Comparison of ENCODE assay signal across 8 mouse cellular contexts in the genomic region with DNA sequence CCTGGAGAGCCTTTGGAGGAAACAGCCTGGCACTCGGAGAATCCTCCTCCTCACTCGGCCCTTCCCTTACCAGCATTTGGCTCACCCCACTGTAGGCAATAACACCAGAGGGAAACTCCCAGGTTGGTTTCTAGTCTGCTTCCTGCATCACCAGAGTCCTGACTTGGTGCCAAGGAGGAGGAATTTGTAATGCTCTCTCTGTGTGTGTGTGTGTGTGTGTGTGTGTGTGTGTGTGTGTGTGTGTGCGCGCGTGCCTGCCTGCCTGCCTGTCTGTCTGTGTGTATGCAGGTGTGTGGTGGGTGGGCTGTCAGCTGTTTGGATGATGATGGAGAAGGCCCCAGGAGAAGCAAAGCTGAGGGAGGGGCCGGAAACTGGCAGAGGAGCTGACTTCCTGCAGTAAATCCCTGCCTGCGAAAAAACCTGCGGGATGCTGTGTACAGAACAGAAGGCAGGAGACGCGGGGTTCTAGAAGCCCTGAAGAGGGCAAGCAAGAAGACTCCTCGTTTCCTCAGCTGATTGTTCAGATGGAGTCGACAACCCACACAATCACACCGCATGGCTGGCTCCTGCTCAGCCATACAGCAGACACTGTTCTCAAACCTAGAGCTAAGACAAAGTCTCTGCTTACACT.
DNase-seq lines count a peak whose midpoint lies in the region; ATAC-seq and TF ChIP-seq lines count a peak whose summit lies in the region.

No protein-coding gene starts in this region.

- intact Hi-C loops in left cerebral cortex, postnatal 36 days (cut with DNase I): loop anchor here (5.0 to 10.0 kb wide), 2 partner anchors 91 to 443 kb away; a partner anchor contains a TSS

- peak overlapping the region; percentile 65; the same call in 1 of the 2 replicates for H3K27ac ChIP-seq in hindbrain, postnatal 0 days
- H3K27ac ChIP-seq in hindbrain, embryonic 10.5 days: no peak overlapping the region

- H3K9ac ChIP-seq in hindbrain, postnatal 0 days (replicated peaks; ENCODE audit: low read length): no peak overlapping the region

- no peak for TF ChIP-seq POLR2A in brain, embryonic 14.5 days (IDR thresholded peaks at IDR 0.05; ENCODE audit: borderline replicate concordance, extremely low read depth, insufficient read depth, insufficient read length, poor library complexity, severe bottlenecking)

- no peaks in the 10 kb centered on the region for H3K9me3 ChIP-seq in hindbrain, postnatal 0 days (ENCODE audit: low read length)
- H3K9me3 ChIP-seq in hindbrain, embryonic 10.5 days: no peaks in the 10 kb centered on the region

- peak; percentile 69 for ATAC-seq in hindbrain, postnatal 0 days

- H3K4me3 ChIP-seq in hindbrain, postnatal 0 days (ENCODE audit: low read length): no peak overlapping the region
- H3K4me3 ChIP-seq in hindbrain, embryonic 10.5 days: no peak overlapping the region

- H3K27me3 ChIP-seq in hindbrain, postnatal 0 days (ENCODE audit: insufficient read depth, low read length): no peaks in the 10 kb centered on the region
- H3K27me3 ChIP-seq in hindbrain, embryonic 10.5 days (ENCODE audit: insufficient read depth, poor library complexity, severe bottlenecking): no peaks in the 10 kb centered on the region

- no peak for TF ChIP-seq CTCF in hindbrain, postnatal 0 days (IDR thresholded peaks at IDR 0.05; ENCODE audit: low read depth)
- no peak for TF ChIP-seq CTCF in brain, embryonic 14.5 days (IDR thresholded peaks at IDR 0.05; ENCODE audit: borderline replicate concordance, extremely low read depth, insufficient read depth, insufficient read length)

- no peaks in the 10 kb centered on the region for H3K36me3 ChIP-seq in hindbrain, postnatal 0 days (ENCODE audit: insufficient read depth, low read length)
- H3K36me3 ChIP-seq in hindbrain, embryonic 10.5 days: no peaks in the 10 kb centered on the region

- peak; percentile 72 for DNase-seq in hindbrain, postnatal 0 days (ENCODE audit: low spot score)
- DNase-seq in hindbrain, embryonic 10.5 days (ENCODE audit: low spot score): no peak
- peak; percentile 76 for DNase-seq in brain, embryonic 14.5 days (ENCODE audit: low read depth)
- peak; percentile 59 for DNase-seq in frontal cortex, postnatal 36 days (ENCODE audit: low spot score in 2 of 2)
- peak; percentile 55 to 65 for DNase-seq in left cerebral cortex, postnatal 36 days (ENCODE audit: low spot score in 2 of 2)
- no peak for DNase-seq in gastrocnemius, postnatal 4 days (ENCODE audit: low spot score in 2 of 2)
- DNase-seq in thymus, postnatal 25 days: no peak
- DNase-seq in embryo, embryonic 9.5 days (ENCODE audit: extremely low spot score): no peak

- 45% methylated on average over 13 of the region's 13 CpGs for WGBS in hindbrain, postnatal 0 days
- 78% methylated on average over 13 of the region's 13 CpGs for WGBS in hindbrain, embryonic 10.5 days

- H3K4me1 ChIP-seq in hindbrain, postnatal 0 days (ENCODE audit: insufficient read depth, low read length): no peaks in the 10 kb centered on the region; the same call in 1 of the 2 replicates
- H3K4me1 ChIP-seq in hindbrain, embryonic 10.5 days (replicated peaks): 0 out of 2 replicates have a peak, but pooled peaks cover 6% of the 10 kb centered on the region

- no peak overlapping the region for H3K4me2 ChIP-seq in hindbrain, postnatal 0 days (ENCODE audit: low read depth, low read length)

Comparison
In these comparisons a context has a peak if more than half of its experiments do, and no peak if none do; other contexts are left out.
1. DNase-seq: peak in hindbrain, postnatal 0 days (single experiment), brain, embryonic 14.5 days (single experiment), frontal cortex, postnatal 36 days (2 of 2) and left cerebral cortex, postnatal 36 days (2 of 2); none in hindbrain, embryonic 10.5 days (single experiment), gastrocnemius, postnatal 4 days (0 of 2), thymus, postnatal 25 days (single experiment) and embryo, embryonic 9.5 days (single experiment).